Mouse (Mus musculus) lung, embryonic 16.5 days (tissue): ENCODE measurements around the gene Wsb1. TPM values are rescaled to one million over a fixed set of nuclear protein-coding genes. Genes with fewer than 3 reads are reported as not detected.

ENCODE experiments used
- ATAC-seq: fragments of 200-750 bp; cut with Nextera tagmentation; 2 replicates; pipeline ENCODE4 v1.8.0; 2017; ENCODE audit warnings: low read depth, mild to moderate bottlenecking, moderate library complexity
- H3K27ac ChIP-seq: fragments of 300-500 bp; sonication (generic); 2 replicates; pipeline ENCODE4 v1.5.1; 2014; ENCODE audit warnings: mild to moderate bottlenecking, control low read depth, low read length
- H3K27me3 ChIP-seq: fragments of 300-500 bp; sonication (generic); 2 replicates; pipeline ENCODE4 v1.6.1; 2014; ENCODE audit warnings: low read depth, low read length, mixed read lengths; ENCODE audit not compliant: control insufficient read depth, insufficient read depth
- H3K36me3 ChIP-seq: fragments of 300-500 bp; sonication (generic); 2 replicates; pipeline ENCODE4 v1.6.1; 2014; ENCODE audit warnings: low read length; ENCODE audit not compliant: control insufficient read depth, insufficient read depth
- H3K4me1 ChIP-seq: fragments of 300-500 bp; sonication (generic); replicated peaks from 2 replicates; pipeline ENCODE4 v1.6.1; 2014; ENCODE audit warnings: low read length, mixed read lengths; ENCODE audit not compliant: control insufficient read depth, insufficient read depth
- H3K4me2 ChIP-seq: fragments of 300-500 bp; sonication (generic); 2 replicates; pipeline ENCODE4 v1.6.1; 2014; ENCODE audit warnings: low read depth, low read length, control low read depth
- H3K4me3 ChIP-seq: fragments of 300-500 bp; sonication (generic); 2 replicates; pipeline ENCODE4 v1.5.1; 2014; ENCODE audit warnings: mild to moderate bottlenecking, low read length, control low read depth
- H3K9ac ChIP-seq: fragments of 300-500 bp; sonication (generic); 2 replicates; pipeline ENCODE4 v1.6.1; 2014; ENCODE audit warnings: low read length, control low read depth
- H3K9me3 ChIP-seq: fragments of 300-500 bp; sonication (generic); 2 replicates; pipeline ENCODE4 v1.6.1; 2016; ENCODE audit warnings: low read length; ENCODE audit not compliant: control insufficient read depth
- WGBS: fragments of 180-500 bp; shearing (Covaris S2); extraction: QIAGEN DNeasy Blood & Tissue Kit; methylation state at CpG from one replicate; pipeline ENCODE4 v1.1.7; 2014; 5-methylcytosine and 5-hydroxymethylcytosine counted together
- polyA plus RNA-seq: library from polyadenylated mRNA; unstranded; fragments of >200 nt; fragmentation: Nextera tagmentation; extraction: Ambion mirVana; gene quantifications from 2 replicates; pipeline ENCODE4 v1.2.1, GENCODE M21; 2015

Gene Wsb1
- polyA plus RNA-seq, 1 experiment from 2014 or later = 222 TPM

GRCm38 (mm10) chr11:79196196-79196869, 58.1 kb downstream of the Wsb1 start:
- ATAC-seq = 0 out of 2 replicates have a peak, but pooled peaks have one; percentile 45
- Histone ChIP-seq H3K27me3 (no peaks in the 10 kb centered on the region), H3K4me3 (no peak overlapping the region), H3K9ac (no peak overlapping the region), H3K27ac (no peak overlapping the region), H3K4me1 (peaks cover 9% of the 10 kb centered on the region), H3K4me2 (no peak overlapping the region), H3K36me3 (no peaks in the 10 kb centered on the region), H3K9me3 (no peaks in the 10 kb centered on the region)
- 44% methylated on average over 3 of the region's 3 CpGs for WGBS

GRCm38 (mm10) chr11:79192176-79192575, 62.3 kb downstream of the Wsb1 start:
- H3K4me3 ChIP-seq = no peak overlapping the region
- ATAC-seq = no peak
- H3K4me2 ChIP-seq = no peak overlapping the region
- H3K9ac ChIP-seq = no peak overlapping the region
- no peak overlapping the region for H3K27ac ChIP-seq
- H3K36me3 ChIP-seq = no peaks in the 10 kb centered on the region
- no peaks in the 10 kb centered on the region for H3K9me3 ChIP-seq
- WGBS = 83% methylated on average over 1 of the region's 1 CpGs
- H3K4me1 ChIP-seq = peaks cover 21% of the 10 kb centered on the region
- no peaks in the 10 kb centered on the region for H3K27me3 ChIP-seq

GRCm38 (mm10) chr11:79191214-79191613, 63.3 kb downstream of the Wsb1 start:
- no peaks in the 10 kb centered on the region for H3K9me3 ChIP-seq
- ATAC-seq = no peak
- H3K27me3 ChIP-seq = no peaks in the 10 kb centered on the region
- no peak overlapping the region for H3K9ac ChIP-seq
- no peaks in the 10 kb centered on the region for H3K36me3 ChIP-seq
- 78% methylated on average over 4 of the region's 4 CpGs for WGBS
- H3K4me1 ChIP-seq = peaks cover 12% of the 10 kb centered on the region
- H3K4me2 ChIP-seq = no peak overlapping the region
- no peak overlapping the region; the same call in 1 of the 2 replicates for H3K27ac ChIP-seq
- H3K4me3 ChIP-seq = no peak overlapping the region

GRCm38 (mm10) chr11:79190257-79190656, 64.2 kb downstream of the Wsb1 start:
- no peaks in the 10 kb centered on the region for H3K27me3 ChIP-seq
- H3K9ac ChIP-seq = no peak overlapping the region
- H3K4me2 ChIP-seq = no peak overlapping the region
- ATAC-seq = no peak
- peaks cover 12% of the 10 kb centered on the region for H3K4me1 ChIP-seq
- no peak overlapping the region for H3K27ac ChIP-seq
- H3K9me3 ChIP-seq = no peaks in the 10 kb centered on the region
- WGBS = 90% methylated on average over 2 of the region's 2 CpGs
- H3K4me3 ChIP-seq = no peak overlapping the region
- no peaks in the 10 kb centered on the region for H3K36me3 ChIP-seq

Other genes with a start within 250 kb of the Wsb1 start
- 3.3 and 3.7 TPM in 2 replicates for gene Ksr1, start 108.3 kb downstream of the Wsb1 start, polyA plus RNA-seq
- not detected in 2 replicates for gene Gm9964, start 42.2 kb upstream of the Wsb1 start, polyA plus RNA-seq
- gene Nf1, start 85.0 kb upstream of the Wsb1 start, polyA plus RNA-seq = 5.8 and 8.2 TPM in 2 replicates
- 0.18 and 0.60 TPM in 2 replicates for gene Omg, start 249.4 kb upstream of the Wsb1 start, polyA plus RNA-seq